8 mouse cellular contexts compared by ENCODE assay signal in genomic region chr5:45668324-45668723, GRCm38 (mm10). TPM values are rescaled to one million over a fixed set of nuclear protein-coding genes. Genes with fewer than 3 reads are reported as not detected.
DNase-seq lines count a peak whose midpoint lies in the region; ATAC-seq and TF ChIP-seq lines count a peak whose summit lies in the region.

No protein-coding gene starts in this region.

- ATAC-seq in heart, embryonic 12.5 days (ENCODE audit: insufficient number of reproducible peaks, low FRiP score) = no peak
- ATAC-seq in embryonic facial prominence, embryonic 11.5 days (replicated peaks; ENCODE audit: insufficient number of reproducible peaks, low FRiP score, low TSS enrichment, low read depth) = no peak
- no peak for ATAC-seq in limb, embryonic 12.5 days (ENCODE audit: insufficient number of reproducible peaks, insufficient read depth, low FRiP score, low TSS enrichment, low read depth)

- no peak for DNase-seq in heart, postnatal 25 days (ENCODE audit: low spot score)
- DNase-seq in embryonic facial prominence, embryonic 11.5 days (ENCODE audit: low spot score) = peak; percentile 83
- DNase-seq in retina, embryonic 14.5 days (ENCODE audit: low spot score) = peak; percentile 88
- DNase-seq in thymus, postnatal 4 days = no peak
- no peak for DNase-seq in urinary bladder, adult 2 months (ENCODE audit: low spot score)

- H3K27ac ChIP-seq in heart, embryonic 12.5 days (ENCODE audit: poor library complexity, severe bottlenecking) = no peak overlapping the region
- no peak overlapping the region for H3K27ac ChIP-seq in ES-Bruce4 (ENCODE audit: insufficient read depth, low read length)
- no peak overlapping the region for H3K27ac ChIP-seq in embryonic facial prominence, embryonic 11.5 days (replicated peaks; ENCODE audit: low read depth, low read length)
- H3K27ac ChIP-seq in limb, embryonic 12.5 days = no peak overlapping the region

- TF ChIP-seq CTCF in ES-Bruce4 (IDR thresholded peaks at IDR 0.05; ENCODE audit: low read depth, low read length) = no peak

- no peak overlapping the region for H3K4me3 ChIP-seq in heart, embryonic 12.5 days
- H3K4me3 ChIP-seq in ES-Bruce4 (ENCODE audit: low read depth, low read length) = no peak overlapping the region
- no peak overlapping the region for H3K4me3 ChIP-seq in embryonic facial prominence, embryonic 11.5 days (ENCODE audit: low read depth, low read length)
- no peak overlapping the region for H3K4me3 ChIP-seq in limb, embryonic 12.5 days (replicated peaks)

- TF ChIP-seq POLR2A in ES-Bruce4 (IDR thresholded peaks at IDR 0.05; ENCODE audit: insufficient read depth, low read length) = no peak

- WGBS in heart, embryonic 12.5 days = 39% methylated on average over 3 of the region's 3 CpGs
- WGBS in embryonic facial prominence, embryonic 11.5 days = 37% methylated on average over 3 of the region's 3 CpGs
- WGBS in limb, embryonic 12.5 days = 47% methylated on average over 3 of the region's 3 CpGs

- no peak overlapping the region for H3K9ac ChIP-seq in heart, embryonic 12.5 days
- H3K9ac ChIP-seq in ES-Bruce4 (ENCODE audit: low read depth, poor library complexity, severe bottlenecking) = peak overlapping the region; percentile 92; the same call in 1 of the 2 replicates
- no peak overlapping the region for H3K9ac ChIP-seq in embryonic facial prominence, embryonic 11.5 days (replicated peaks; ENCODE audit: low read length)
- H3K9ac ChIP-seq in limb, embryonic 12.5 days (replicated peaks) = no peak overlapping the region

- peak overlapping the region; percentile 96; the same call in 1 of the 2 replicates for H3K4me2 ChIP-seq in heart, embryonic 12.5 days
- no peak overlapping the region for H3K4me2 ChIP-seq in embryonic facial prominence, embryonic 11.5 days (ENCODE audit: low read depth, low read length)
- H3K4me2 ChIP-seq in limb, embryonic 12.5 days = peak overlapping the region; percentile 82

- no peak for TF ChIP-seq EP300 in ES-Bruce4 (IDR thresholded peaks at IDR 0.05; ENCODE audit: insufficient read depth, low read depth, low read length)

- peaks cover 6% of the 10 kb centered on the region for H3K4me1 ChIP-seq in heart, embryonic 12.5 days (replicated peaks)
- no peaks in the 10 kb centered on the region for H3K4me1 ChIP-seq in ES-Bruce4 (ENCODE audit: control insufficient read depth, insufficient read depth, low read length)
- H3K4me1 ChIP-seq in embryonic facial prominence, embryonic 11.5 days (ENCODE audit: control insufficient read depth, insufficient read depth, low read length) = no peaks in the 10 kb centered on the region
- H3K4me1 ChIP-seq in limb, embryonic 12.5 days (replicated peaks) = peaks cover 7% of the 10 kb centered on the region

- no peaks in the 10 kb centered on the region for H3K9me3 ChIP-seq in heart, embryonic 12.5 days (replicated peaks)
- H3K9me3 ChIP-seq in ES-Bruce4 (replicated peaks; ENCODE audit: control insufficient read depth, insufficient read depth, low read length, poor library complexity, severe bottlenecking) = peaks cover under 1% of the 10 kb centered on the region; the same call in 1 of the 2 replicates
- H3K9me3 ChIP-seq in embryonic facial prominence, embryonic 11.5 days (replicated peaks; ENCODE audit: control insufficient read depth, low read length) = no peaks in the 10 kb centered on the region
- no peaks in the 10 kb centered on the region for H3K9me3 ChIP-seq in limb, embryonic 12.5 days

- intact Hi-C loops in heart, postnatal 25 days (cut with DNase I) = loop anchor here (1.0 to 5.0 kb wide), 3 partner anchors 133 to 194 kb away; partner anchors contain the start of gene Lap3

- no peaks in the 10 kb centered on the region for H3K27me3 ChIP-seq in heart, embryonic 12.5 days (replicated peaks)
- H3K27me3 ChIP-seq in ES-Bruce4 (ENCODE audit: control insufficient read depth, insufficient read depth, low read length, poor library complexity, severe bottlenecking) = no peaks in the 10 kb centered on the region
- no peaks in the 10 kb centered on the region for H3K27me3 ChIP-seq in embryonic facial prominence, embryonic 11.5 days (ENCODE audit: control insufficient read depth, insufficient read depth, low read length)
- no peaks in the 10 kb centered on the region for H3K27me3 ChIP-seq in limb, embryonic 12.5 days

- H3K36me3 ChIP-seq in heart, embryonic 12.5 days = 0 out of 2 replicates have a peak, but pooled peaks cover 2% of the 10 kb centered on the region
- peaks cover 7% of the 10 kb centered on the region for H3K36me3 ChIP-seq in ES-Bruce4 (ENCODE audit: control insufficient read depth, insufficient read depth, low read length, poor library complexity, severe bottlenecking)
- no peaks in the 10 kb centered on the region for H3K36me3 ChIP-seq in embryonic facial prominence, embryonic 11.5 days (replicated peaks; ENCODE audit: control insufficient read depth, insufficient read depth, low read depth, low read length)
- 0 out of 2 replicates have a peak, but pooled peaks cover 2% of the 10 kb centered on the region for H3K36me3 ChIP-seq in limb, embryonic 12.5 days

RNA-seq across cellular contexts. Expression of gene Ncapg, which starts 1.4 kb away (rescaled TPM):
- polyA plus RNA-seq in heart, embryonic 12.5 days (2016; fragmentation: Nextera tagmentation; extraction: Ambion mirVana) = 37.9 and 39.6 TPM in 2 replicates
- total RNA-seq in heart, postnatal 25 days (2021) = under 1 TPM; 0.60 to 0.61 TPM
- polyA plus RNA-seq in ES-Bruce4 (2011; ENCODE audit: insufficient read depth, insufficient read length, low read depth, missing spikeins) = 104 and 109 TPM in 2 replicates
- 86.9 and 101 TPM in 2 replicates for polyA plus RNA-seq in embryonic facial prominence, embryonic 11.5 days (2014; fragmentation: Nextera tagmentation; extraction: Ambion mirVana)
- polyA plus RNA-seq in limb, embryonic 12.5 days (2016; fragmentation: Nextera tagmentation; extraction: Ambion mirVana) = 67.2 and 69.5 TPM in 2 replicates
- polyA plus RNA-seq in urinary bladder, adult 2 months (2012; rRNA removed) = 0.97 and 1.2 TPM in 2 replicates

RNA-seq across cellular contexts. Expression of gene Fam184b, which starts 28.9 kb away (rescaled TPM):
- 0.23 and 0.28 TPM in 2 replicates for polyA plus RNA-seq in heart, embryonic 12.5 days (2016; fragmentation: Nextera tagmentation; extraction: Ambion mirVana)
- total RNA-seq in heart, postnatal 25 days (2021) = under 1 TPM in 1 of 2 experiments, not detected in 1; 0.08 TPM
- polyA plus RNA-seq in ES-Bruce4 (2011; ENCODE audit: insufficient read depth, insufficient read length, low read depth, missing spikeins) = not detected in 2 replicates
- polyA plus RNA-seq in embryonic facial prominence, embryonic 11.5 days (2014; fragmentation: Nextera tagmentation; extraction: Ambion mirVana) = 0.72 and 0.73 TPM in 2 replicates
- 0.95 and 1.3 TPM in 2 replicates for polyA plus RNA-seq in limb, embryonic 12.5 days (2016; fragmentation: Nextera tagmentation; extraction: Ambion mirVana)
- polyA plus RNA-seq in urinary bladder, adult 2 months (2012; rRNA removed) = 0.01 and 0.03 TPM in 2 replicates

Comparison
In these comparisons a context has a peak if more than half of its experiments do, and no peak if none do; other contexts are left out.
1. DNase-seq: peak in embryonic facial prominence, embryonic 11.5 days (single experiment) and retina, embryonic 14.5 days (single experiment); none in heart, postnatal 25 days (single experiment), thymus, postnatal 4 days (single experiment) and urinary bladder, adult 2 months (single experiment).
2. RNA of gene Ncapg, which starts 1.4 kb away (polyA plus RNA-seq): 104 to 109 TPM in ES-Bruce4, 86.9 to 101 TPM in embryonic facial prominence, embryonic 11.5 days, 67.2 to 69.5 TPM in limb, embryonic 12.5 days and 37.9 to 39.6 TPM in heart, embryonic 12.5 days; 0.97 to 1.2 TPM in urinary bladder, adult 2 months; every median in the first group is over 10 times any median in the second.